Mouse (Mus musculus) neural tube, embryonic 12.5 days (tissue): ENCODE results near the gene Kcnip3. TPM values are rescaled to one million over a fixed set of nuclear protein-coding genes. Genes with fewer than 3 reads are reported as not detected.

Experiments used
- ATAC-seq: fragments of 200-750 bp; cut with Nextera tagmentation; 2 replicates; pipeline ENCODE4 v1.8.0; 2017; ENCODE audit warnings: low read depth, mild to moderate bottlenecking, moderate TSS enrichment, moderate library complexity; ENCODE audit not compliant: low FRiP score
- H3K27ac ChIP-seq: fragments of 300-500 bp; sonication (generic); 2 replicates; pipeline ENCODE4 v1.5.1; 2016
- H3K27me3 ChIP-seq: fragments of 300-500 bp; sonication (generic); replicated peaks from 2 replicates; pipeline ENCODE4 v1.6.1; 2016; ENCODE audit warnings: mild to moderate bottlenecking
- H3K36me3 ChIP-seq: fragments of 300-500 bp; sonication (generic); 2 replicates; pipeline ENCODE4 v1.6.1; 2016; ENCODE audit warnings: mild to moderate bottlenecking
- H3K4me1 ChIP-seq: fragments of 300-500 bp; sonication (generic); 2 replicates; pipeline ENCODE4 v1.6.1; 2016
- H3K4me2 ChIP-seq: fragments of 300-500 bp; sonication (generic); replicated peaks from 2 replicates; pipeline ENCODE4 v1.6.1; 2016; ENCODE audit warnings: mild to moderate bottlenecking
- H3K4me3 ChIP-seq: fragments of 300-500 bp; sonication (generic); 2 replicates; pipeline ENCODE4 v1.5.1; 2016
- H3K9ac ChIP-seq: fragments of 300-500 bp; sonication (generic); 2 replicates; pipeline ENCODE4 v1.6.1; 2016; ENCODE audit warnings: mild to moderate bottlenecking
- H3K9me3 ChIP-seq: fragments of 300-500 bp; sonication (generic); 2 replicates; pipeline ENCODE4 v1.6.1; 2016; ENCODE audit warnings: mild to moderate bottlenecking
- WGBS: fragments of 180-500 bp; shearing (Covaris S2); methylation state at CpG from one replicate; pipeline ENCODE4 v1.1.7; 2016; 5-methylcytosine and 5-hydroxymethylcytosine counted together
- polyA plus RNA-seq: library from polyadenylated mRNA; unstranded; fragments of >200 nt; fragmentation: Nextera tagmentation; extraction: Ambion mirVana; gene quantifications from 2 replicates; pipeline ENCODE4 v1.2.1, GENCODE M21; 2016

Gene Kcnip3
- polyA plus RNA-seq, 1 experiment from 2014 or later, result 1.6 TPM

DNA sequence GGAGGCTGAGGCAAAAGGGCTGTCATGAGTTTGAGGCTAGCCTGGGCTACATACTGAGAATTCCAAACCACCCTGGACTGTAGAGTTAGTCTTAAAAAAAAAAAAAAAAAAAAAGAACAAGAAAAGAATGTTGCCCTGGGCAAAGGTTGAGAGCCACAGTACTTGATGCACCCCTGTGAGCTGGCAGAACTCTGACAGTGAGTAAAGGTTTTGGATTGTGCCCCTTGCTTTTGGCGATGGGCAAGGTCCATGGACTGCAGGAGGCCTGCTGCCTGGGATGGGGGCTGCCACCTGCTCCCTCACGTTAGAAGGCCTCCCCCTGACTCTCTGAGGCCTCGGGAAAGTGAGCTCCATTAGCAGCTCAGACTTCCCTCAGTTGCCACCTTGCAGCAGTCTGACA is 105.2 kb downstream of the Kcnip3 start:
- no peak overlapping the region for H3K27ac ChIP-seq
- 60% methylated on average over 3 of the region's 3 CpGs for WGBS
- no peaks in the 10 kb centered on the region for H3K4me1 ChIP-seq
- H3K36me3 ChIP-seq, result no peaks in the 10 kb centered on the region
- ATAC-seq, result no peak
- H3K4me2 ChIP-seq, result no peak overlapping the region
- no peaks in the 10 kb centered on the region for H3K9me3 ChIP-seq
- no peaks in the 10 kb centered on the region for H3K27me3 ChIP-seq
- no peak overlapping the region for H3K4me3 ChIP-seq
- H3K9ac ChIP-seq, result no peak overlapping the region

GRCm38 (mm10) chr2:127415806-127416205 is 106.1 kb downstream of the Kcnip3 start:
- Histone ChIP-seq H3K4me2 (no peak overlapping the region), H3K9me3 (no peaks in the 10 kb centered on the region), H3K4me1 (no peaks in the 10 kb centered on the region), H3K27ac (no peak overlapping the region), H3K9ac (no peak overlapping the region), H3K27me3 (no peaks in the 10 kb centered on the region), H3K4me3 (no peak overlapping the region), H3K36me3 (no peaks in the 10 kb centered on the region)
- no peak for ATAC-seq
- 81% methylated on average over 10 of the region's 10 CpGs for WGBS

GRCm38 (mm10) chr2:127411126-127411525 is 110.8 kb downstream of the Kcnip3 start:
- no peak for ATAC-seq
- 81% methylated on average over 6 of the region's 6 CpGs for WGBS
- Histone ChIP-seq H3K4me2 (no peak overlapping the region), H3K9me3 (no peaks in the 10 kb centered on the region), H3K4me3 (no peak overlapping the region), H3K4me1 (no peaks in the 10 kb centered on the region), H3K27ac (no peak overlapping the region), H3K36me3 (no peaks in the 10 kb centered on the region), H3K27me3 (no peaks in the 10 kb centered on the region), H3K9ac (no peak overlapping the region)

Other genes starting within 250 kb of the Kcnip3 start
- gene Dusp2, start 185.9 kb downstream of the Kcnip3 start, polyA plus RNA-seq, result 9.7 TPM in 2 replicates
- gene Astl, start 183.5 kb downstream of the Kcnip3 start, polyA plus RNA-seq, result not detected in 2 replicates
- 1.3 TPM in 2 replicates for gene Adra2b, start 158.9 kb downstream of the Kcnip3 start, polyA plus RNA-seq
- gene Gpat2, start 96.9 kb downstream of the Kcnip3 start, polyA plus RNA-seq, result 0.14 TPM in 2 replicates
- 26.3 and 29.2 TPM in 2 replicates for gene Fahd2a, start 77.5 kb downstream of the Kcnip3 start, polyA plus RNA-seq
- gene Prom2, start 19.4 kb upstream of the Kcnip3 start, polyA plus RNA-seq, result 0.32 and 0.60 TPM in 2 replicates
- 8.6 and 9.5 TPM in 2 replicates for gene Zfp661, start 65.0 kb upstream of the Kcnip3 start, polyA plus RNA-seq
- gene Mrps5, start 65.1 kb upstream of the Kcnip3 start, polyA plus RNA-seq, result 149 and 151 TPM in 2 replicates
- gene Mal, start 134.6 kb upstream of the Kcnip3 start, polyA plus RNA-seq, result 0.96 and 1.1 TPM in 2 replicates
- gene Mall, start 207.8 kb upstream of the Kcnip3 start, polyA plus RNA-seq, result 1.0 and 1.1 TPM in 2 replicates